Mouse (Mus musculus): Measurements from ENCODE around the gene C1s1.
"Not testable (repeated sequence)": the region's sequence is repeated elsewhere in the genome, so short reads cannot be mapped to it uniquely, and the experiment has no call there.

DNA sequence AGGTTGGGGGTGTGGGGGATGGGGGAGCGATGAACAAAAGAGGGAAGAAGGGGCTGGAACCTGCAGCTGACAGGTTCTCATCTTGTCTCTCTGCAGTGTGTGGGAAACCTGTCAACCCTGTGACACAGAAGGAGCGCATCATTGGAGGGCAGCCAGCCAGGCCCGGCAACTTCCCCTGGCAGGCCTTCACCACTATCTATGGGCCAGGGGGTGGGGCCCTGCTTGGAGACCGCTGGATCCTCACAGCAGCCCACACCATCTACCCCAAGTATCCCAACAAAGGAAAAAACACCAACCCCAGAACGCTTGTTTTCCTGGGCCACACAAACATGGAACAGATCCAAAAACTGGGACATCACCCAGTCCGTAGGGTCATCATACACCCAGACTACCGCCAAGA is 38.0 kb upstream of the C1s1 start:
- TF ChIP-seq POLR2A (IDR thresholded peaks at IDR 0.05; ENCODE audit: borderline replicate concordance, low read depth, low read length); CTCF (IDR thresholded peaks at IDR 0.05; ENCODE audit: low read depth, low read length): not testable (repeated sequence)
